Mouse (Mus musculus): ENCODE results near the gene Lsm3.
A peak's percentile ranks its signal among the peaks of the same experiment; 100 is the strongest.

DNA sequence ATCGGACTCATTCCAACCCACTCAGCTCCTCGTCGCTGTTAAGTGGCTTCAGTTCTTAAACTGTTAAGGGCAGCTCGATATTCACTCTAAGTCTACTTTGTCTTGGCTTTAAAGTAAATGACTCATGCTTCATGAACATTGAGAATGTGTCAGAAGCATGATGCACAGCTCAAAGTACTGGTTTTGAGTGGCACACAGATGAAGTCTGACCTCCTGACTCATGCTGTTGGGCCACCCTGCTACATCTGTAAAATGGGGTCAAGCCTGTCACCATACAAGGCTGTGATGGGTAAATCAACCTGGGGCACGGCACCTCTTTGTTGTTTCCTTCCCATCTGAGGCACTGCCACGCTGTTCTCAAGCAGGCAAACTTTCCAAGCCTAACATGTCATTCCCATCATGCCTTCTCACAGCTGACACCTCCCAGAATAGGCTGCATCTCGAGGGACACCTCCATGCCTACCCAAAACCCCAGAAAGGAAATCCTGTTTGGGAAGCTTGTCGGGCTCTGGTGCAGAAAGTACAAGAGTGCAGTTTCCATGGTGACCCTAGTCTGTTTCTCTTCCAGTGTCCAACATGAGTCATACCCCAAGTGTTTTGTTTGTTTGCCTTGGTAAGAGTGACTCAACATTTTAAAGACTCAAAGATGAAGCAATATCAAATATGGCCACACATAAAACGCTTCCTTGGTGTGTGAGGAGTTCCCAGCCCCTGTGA lies 27.1 kb upstream of the Lsm3 start:
- no peak for TF ChIP-seq USF1 (IDR thresholded peaks at IDR 0.05; ENCODE audit: low read depth)
- TF ChIP-seq CTCF (IDR thresholded peaks at IDR 0.05; ENCODE audit: control insufficient read depth, insufficient read depth, insufficient read length): no peak
- TF ChIP-seq MYOD1 (IDR thresholded peaks at IDR 0.05; ENCODE audit: control insufficient read depth, insufficient read length, low read depth): peak; percentile 57
- peak; percentile 57 for TF ChIP-seq MAX (IDR thresholded peaks at IDR 0.05)
- TF ChIP-seq MYOG (IDR thresholded peaks at IDR 0.05; ENCODE audit: control insufficient read depth, extremely low read depth, insufficient read length): no peak
